Mouse (Mus musculus): Measurements from ENCODE around the gene Abl1. TPM values are rescaled to one million over a fixed set of nuclear protein-coding genes. Genes with fewer than 3 reads are reported as not detected.

The Abl1 gene
- polyA plus RNA-seq, 1 experiment: 61.7 TPM

DNA sequence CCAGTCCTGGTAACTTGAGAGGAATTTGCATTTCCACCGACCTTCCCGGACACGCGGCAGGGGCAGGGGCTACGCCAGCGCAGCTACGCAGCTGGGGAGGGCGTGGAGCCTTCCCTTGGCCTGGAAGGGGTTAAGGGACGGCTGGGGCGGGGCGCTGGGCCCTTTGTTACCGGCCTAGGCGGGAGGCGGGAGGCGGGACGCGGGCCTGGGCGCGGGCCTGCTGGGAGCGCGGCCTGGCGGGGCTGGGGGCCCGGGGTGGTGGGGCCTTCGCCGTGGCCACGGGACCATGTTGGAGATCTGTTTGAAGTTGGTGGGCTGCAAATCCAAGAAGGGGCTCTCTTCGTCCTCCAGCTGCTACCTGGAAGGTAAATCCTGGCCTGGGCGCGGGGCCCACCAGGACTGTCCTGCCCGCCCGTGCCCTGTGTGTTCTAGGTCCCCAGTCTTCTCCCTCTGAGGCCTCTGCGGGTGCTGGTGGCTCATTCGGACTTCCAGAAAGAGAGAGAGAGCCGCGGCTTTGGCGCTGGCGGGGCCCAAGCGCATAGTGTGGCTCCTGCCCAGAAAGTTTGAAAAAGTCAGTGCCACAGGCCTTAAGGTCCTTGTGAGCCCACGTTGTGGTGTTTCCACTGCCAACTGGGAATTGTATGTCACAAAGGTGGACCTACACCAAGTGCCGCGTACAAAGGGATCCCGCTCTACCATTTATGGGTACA lies 71.7 kb downstream of the Abl1 start:
- peak; percentile 84 for DNase-seq

DNA sequence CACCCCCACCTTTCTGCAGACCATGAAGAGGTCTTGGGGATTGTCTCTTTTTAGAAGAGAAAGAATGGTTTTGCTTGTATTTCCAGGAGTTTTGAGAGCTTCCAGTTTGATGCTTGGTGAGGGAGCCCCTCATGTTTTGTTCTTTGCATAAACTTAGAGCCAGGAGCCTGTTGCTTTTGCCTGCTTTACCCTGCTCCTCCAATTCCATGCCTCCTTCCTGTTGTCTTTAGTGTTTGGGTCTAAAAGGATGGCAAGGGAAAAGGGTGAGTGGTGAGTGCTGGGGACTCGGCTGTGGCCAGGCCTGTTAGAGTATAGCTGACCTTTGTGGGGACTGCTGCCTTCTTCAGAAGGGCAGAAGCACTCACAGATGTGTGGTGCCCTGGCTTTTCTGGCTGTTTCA lies 72.3 kb downstream of the Abl1 start:
- WGBS: 3% methylated on average over 1 of the region's 1 CpGs
- H3K4me1 ChIP-seq (ENCODE audit: control insufficient read depth, insufficient read depth, low read length): peaks cover 30% of the 10 kb centered on the region
- TF ChIP-seq POLR2A (IDR thresholded peaks at IDR 0.05; ENCODE audit: borderline replicate concordance, extremely low read depth, low read depth, low read length): no peak
- TF ChIP-seq CTCF (IDR thresholded peaks at IDR 0.05; ENCODE audit: insufficient read depth, low read length): no peak

More for the DNA sequence above, 71.7 kb downstream of the Abl1 start:
- H3K4me1 ChIP-seq (ENCODE audit: control insufficient read depth, insufficient read depth, low read length): peaks cover 27% of the 10 kb centered on the region
- WGBS: 1% methylated on average over 42 of the region's 42 CpGs
- TF ChIP-seq POLR2A (IDR thresholded peaks at IDR 0.05; ENCODE audit: borderline replicate concordance, extremely low read depth, low read depth, low read length) (0 out of 2 replicates have a peak, but pooled peaks have one; percentile 39), CTCF (IDR thresholded peaks at IDR 0.05; ENCODE audit: insufficient read depth, low read length) (no peak)
- peak overlapping the region; percentile 94 for H3K4me3 ChIP-seq (replicated peaks; ENCODE audit: extremely low read depth, low read depth, low read length)

DNA sequence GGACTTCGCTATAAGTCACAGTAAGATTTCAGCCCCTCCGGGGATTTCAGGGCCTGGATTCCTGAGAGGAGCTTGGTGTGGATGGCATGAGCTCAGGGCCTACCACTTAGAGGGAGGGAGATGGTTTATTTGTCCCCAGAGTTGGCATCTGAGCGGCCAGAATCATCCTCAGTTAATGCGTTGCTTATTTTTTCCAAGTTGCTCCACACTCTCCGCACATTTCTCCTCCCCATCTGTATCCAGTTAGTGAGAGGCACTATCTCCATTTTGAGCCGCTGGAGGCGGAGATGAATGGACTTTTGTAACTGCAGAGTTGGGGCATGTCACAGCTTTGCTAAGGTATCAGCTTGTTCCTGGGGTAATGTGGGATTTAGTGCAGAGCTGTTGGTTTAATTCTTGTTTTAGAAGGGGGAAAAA lies 72.9 kb downstream of the Abl1 start:
- DNase-seq: no peak
- WGBS: 9% methylated on average over 7 of the region's 7 CpGs
- Histone ChIP-seq H3K4me1 (ENCODE audit: control insufficient read depth, insufficient read depth, low read length) (peaks cover 32% of the 10 kb centered on the region), H3K4me3 (replicated peaks; ENCODE audit: extremely low read depth, low read depth, low read length) (peak overlapping the region; percentile 94)
- no peak for TF ChIP-seq CTCF (IDR thresholded peaks at IDR 0.05; ENCODE audit: insufficient read depth, low read length)
- no peak for TF ChIP-seq POLR2A (IDR thresholded peaks at IDR 0.05; ENCODE audit: borderline replicate concordance, extremely low read depth, low read depth, low read length)

More for the DNA sequence above, 72.3 kb downstream of the Abl1 start:
- DNase-seq: no peak
- H3K4me3 ChIP-seq (replicated peaks; ENCODE audit: extremely low read depth, low read depth, low read length): peak overlapping the region; percentile 94

DNA sequence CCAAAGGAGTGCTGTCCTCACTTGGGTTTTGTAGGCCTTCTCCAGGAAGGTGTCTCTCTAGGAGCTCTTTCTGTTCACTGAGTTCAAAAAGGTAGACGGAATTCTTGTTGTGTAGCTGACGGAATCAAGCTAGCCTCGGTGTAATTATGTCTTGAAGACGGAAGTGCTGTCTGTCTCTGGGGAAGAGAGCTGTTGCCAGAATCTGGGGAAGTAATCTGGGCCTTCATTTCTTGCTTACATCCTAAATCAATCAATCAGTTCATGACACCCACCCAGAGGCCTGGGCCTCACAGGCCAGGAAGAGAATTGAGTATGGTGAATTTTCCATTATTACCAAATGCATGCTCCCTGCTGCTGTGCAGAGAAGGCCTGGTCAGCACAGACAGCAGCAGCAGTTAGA lies 73.4 kb downstream of the Abl1 start:
- 8% methylated on average over 4 of the region's 4 CpGs for WGBS
- Histone ChIP-seq H3K4me1 (ENCODE audit: control insufficient read depth, insufficient read depth, low read length) (peaks cover 35% of the 10 kb centered on the region), H3K4me3 (replicated peaks; ENCODE audit: extremely low read depth, low read depth, low read length) (peak overlapping the region; percentile 94)
- no peak for DNase-seq
- TF ChIP-seq POLR2A (IDR thresholded peaks at IDR 0.05; ENCODE audit: borderline replicate concordance, extremely low read depth, low read depth, low read length): no peak
- TF ChIP-seq CTCF (IDR thresholded peaks at IDR 0.05; ENCODE audit: insufficient read depth, low read length): no peak

DNA sequence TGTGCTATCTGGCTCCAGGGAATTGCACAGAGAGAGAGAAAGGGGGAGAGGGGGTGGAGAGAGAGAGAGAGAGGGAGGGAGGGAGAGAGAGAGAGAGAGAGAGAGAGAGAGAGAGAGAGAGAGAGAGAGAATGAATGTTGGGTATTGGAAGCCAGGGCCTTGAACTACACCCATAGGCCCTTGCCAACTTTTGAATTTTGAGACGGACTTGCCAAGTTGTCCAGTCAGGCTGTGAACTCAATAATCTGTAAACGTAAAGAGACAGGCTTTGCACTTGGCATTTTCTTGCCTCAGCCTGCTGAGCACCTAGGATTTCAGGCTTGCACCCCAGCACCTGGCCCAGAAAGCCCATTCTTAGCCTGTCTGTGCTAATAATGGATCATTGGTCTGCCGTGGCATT lies 74.0 kb downstream of the Abl1 start:
- DNase-seq: no peak
- TF ChIP-seq CTCF (IDR thresholded peaks at IDR 0.05; ENCODE audit: insufficient read depth, low read length) (no peak), POLR2A (IDR thresholded peaks at IDR 0.05; ENCODE audit: borderline replicate concordance, extremely low read depth, low read depth, low read length) (no peak)
- H3K4me3 ChIP-seq (replicated peaks; ENCODE audit: extremely low read depth, low read depth, low read length): no peak overlapping the region
- 24% methylated on average over 3 of the region's 3 CpGs for WGBS
- peaks cover 38% of the 10 kb centered on the region for H3K4me1 ChIP-seq (ENCODE audit: control insufficient read depth, insufficient read depth, low read length)

DNA sequence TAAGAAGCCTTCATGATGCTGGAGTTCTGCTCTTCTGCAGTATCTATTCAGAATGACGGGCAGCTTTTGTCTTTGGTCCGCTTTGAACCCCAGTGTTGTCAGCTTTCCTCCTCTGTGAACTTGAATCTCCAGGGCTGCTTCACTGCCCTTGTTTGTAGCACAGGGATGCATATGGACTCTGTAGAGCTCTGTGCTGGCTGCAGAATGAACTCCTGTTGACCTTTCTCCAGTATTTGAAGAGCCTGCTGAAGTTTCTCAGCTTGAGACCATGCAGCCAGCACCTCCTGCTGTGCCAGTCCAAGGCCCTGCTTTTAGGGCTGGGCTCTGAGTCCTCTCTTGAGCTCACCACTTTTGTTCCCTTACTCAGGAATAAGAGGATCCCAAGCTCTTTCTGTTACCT lies 74.7 kb downstream of the Abl1 start:
- TF ChIP-seq POLR2A (IDR thresholded peaks at IDR 0.05; ENCODE audit: borderline replicate concordance, extremely low read depth, low read depth, low read length) (no peak), CTCF (IDR thresholded peaks at IDR 0.05; ENCODE audit: insufficient read depth, low read length) (no peak)
- DNase-seq: no peak
- Histone ChIP-seq H3K4me3 (replicated peaks; ENCODE audit: extremely low read depth, low read depth, low read length) (no peak overlapping the region), H3K4me1 (ENCODE audit: control insufficient read depth, insufficient read depth, low read length) (peaks cover 43% of the 10 kb centered on the region)
- 53% methylated on average over 2 of the region's 2 CpGs for WGBS

DNA sequence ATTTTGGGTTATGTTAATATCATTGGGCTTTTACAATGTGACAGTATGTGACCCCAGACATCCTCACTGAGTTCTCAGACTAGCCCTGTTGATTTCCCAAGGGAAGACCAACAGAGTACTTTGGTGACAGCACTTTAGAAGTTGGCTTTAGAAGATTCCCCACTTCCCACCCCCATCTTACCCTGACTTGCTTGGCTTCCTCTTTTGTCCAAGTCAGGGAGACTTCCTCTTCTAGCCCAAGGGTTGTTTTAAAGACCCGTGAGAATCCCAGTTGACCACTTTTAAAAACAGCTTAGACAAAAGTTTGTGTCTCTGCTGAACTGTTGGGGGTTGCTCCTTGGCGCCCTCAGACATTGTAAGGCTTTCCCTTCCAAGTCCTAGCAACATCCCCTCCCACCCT lies 75.1 kb downstream of the Abl1 start:
- no peak overlapping the region for H3K4me3 ChIP-seq (replicated peaks; ENCODE audit: extremely low read depth, low read depth, low read length)
- no peak for DNase-seq
- TF ChIP-seq POLR2A (IDR thresholded peaks at IDR 0.05; ENCODE audit: borderline replicate concordance, extremely low read depth, low read depth, low read length) (no peak), CTCF (IDR thresholded peaks at IDR 0.05; ENCODE audit: insufficient read depth, low read length) (no peak)
- 19% methylated on average over 2 of the region's 2 CpGs for WGBS
- peaks cover 43% of the 10 kb centered on the region for H3K4me1 ChIP-seq (ENCODE audit: control insufficient read depth, insufficient read depth, low read length)

DNA sequence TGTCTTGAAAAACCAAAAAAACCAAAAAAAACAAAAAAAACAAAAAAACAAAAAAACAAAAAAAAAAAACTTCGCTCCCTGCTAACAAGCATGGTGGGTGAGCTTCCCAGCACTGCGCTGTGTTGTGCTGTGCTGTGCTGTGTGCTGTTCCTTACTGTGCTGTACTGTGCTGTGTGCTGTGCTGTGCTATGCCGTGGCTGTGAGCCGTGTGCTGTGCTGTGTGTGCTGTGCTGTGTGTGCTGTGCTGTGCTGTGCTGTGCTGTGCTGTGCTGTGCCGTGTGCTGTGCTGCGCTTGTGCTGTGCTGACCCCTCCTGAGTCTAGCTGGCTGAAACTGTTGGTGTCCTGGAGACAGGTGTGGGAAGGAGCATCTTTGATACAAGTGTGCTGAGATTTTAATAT lies 78.9 kb downstream of the Abl1 start:
- no peak for TF ChIP-seq CTCF (IDR thresholded peaks at IDR 0.05; ENCODE audit: insufficient read depth, low read length)
- TF ChIP-seq POLR2A (IDR thresholded peaks at IDR 0.05; ENCODE audit: borderline replicate concordance, extremely low read depth, low read depth, low read length): no peak
- Histone ChIP-seq H3K4me1 (ENCODE audit: control insufficient read depth, insufficient read depth, low read length) (peaks cover 55% of the 10 kb centered on the region), H3K4me3 (replicated peaks; ENCODE audit: extremely low read depth, low read depth, low read length) (no peak overlapping the region)
- 93% methylated on average over 6 of the region's 6 CpGs for WGBS
- DNase-seq: no peak

DNA sequence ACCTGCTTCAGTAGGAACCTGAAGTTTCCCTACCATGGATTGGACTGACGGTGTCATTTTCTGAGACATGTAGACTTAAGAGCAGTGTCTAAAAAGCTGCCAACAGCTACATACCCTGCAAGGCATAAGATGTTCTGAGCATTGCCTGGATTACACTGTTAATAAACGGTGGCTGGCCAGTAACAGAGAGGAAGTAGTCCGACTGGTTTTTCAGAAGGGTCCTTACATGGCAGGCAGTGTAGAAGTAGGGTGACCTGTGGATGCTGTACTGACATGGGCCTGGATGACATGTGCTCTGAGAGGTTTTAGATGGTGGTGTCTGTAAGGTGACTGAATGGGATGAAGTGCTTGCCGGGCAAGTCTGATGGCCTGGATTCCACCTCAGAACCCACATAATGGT lies 79.6 kb downstream of the Abl1 start:
- H3K4me1 ChIP-seq (ENCODE audit: control insufficient read depth, insufficient read depth, low read length): peaks cover 50% of the 10 kb centered on the region
- 58% methylated on average over 4 of the region's 4 CpGs for WGBS

DNA sequence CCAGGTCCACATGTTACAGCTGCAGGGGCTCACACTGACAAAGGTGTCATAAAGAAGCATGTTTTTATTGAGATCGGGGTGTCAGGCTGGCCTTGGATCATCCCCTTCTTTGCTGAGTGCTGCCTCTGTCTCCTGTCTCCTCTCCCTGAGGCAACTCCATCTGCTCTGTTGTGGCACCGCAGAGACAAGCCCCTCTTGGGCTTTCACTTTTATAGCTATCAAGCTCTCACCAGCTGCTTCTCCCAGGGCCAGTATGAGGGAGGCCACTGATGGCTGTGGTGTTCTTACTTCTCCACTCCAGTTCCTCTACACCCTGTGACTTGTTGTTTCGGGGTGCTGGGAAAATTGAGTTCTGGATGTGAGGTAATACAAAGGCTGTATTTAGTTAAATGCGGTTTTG lies 80.9 kb downstream of the Abl1 start:
- no peak for TF ChIP-seq CTCF (IDR thresholded peaks at IDR 0.05; ENCODE audit: insufficient read depth, low read length)
- TF ChIP-seq POLR2A (IDR thresholded peaks at IDR 0.05; ENCODE audit: borderline replicate concordance, extremely low read depth, low read depth, low read length): no peak
- 22% methylated on average over 4 of the region's 4 CpGs for WGBS
- Histone ChIP-seq H3K4me1 (ENCODE audit: control insufficient read depth, insufficient read depth, low read length) (peaks cover 44% of the 10 kb centered on the region), H3K4me3 (replicated peaks; ENCODE audit: extremely low read depth, low read depth, low read length) (no peak overlapping the region)
- no peak for DNase-seq

More for the DNA sequence above, 79.6 kb downstream of the Abl1 start:
- DNase-seq: no peak
- H3K4me3 ChIP-seq (replicated peaks; ENCODE audit: extremely low read depth, low read depth, low read length): no peak overlapping the region
- TF ChIP-seq POLR2A (IDR thresholded peaks at IDR 0.05; ENCODE audit: borderline replicate concordance, extremely low read depth, low read depth, low read length): no peak
- TF ChIP-seq CTCF (IDR thresholded peaks at IDR 0.05; ENCODE audit: insufficient read depth, low read length): no peak
